Mouse (Mus musculus) limb, embryonic 11.5 days (tissue): Measurements from ENCODE around the gene Aff3. TPM values are rescaled to one million over a fixed set of nuclear protein-coding genes. Genes with fewer than 3 reads are reported as not detected.

Source experiments
- ATAC-seq: fragments of 200-750 bp; cut with Nextera tagmentation; 2 replicates; pipeline ENCODE4 v1.8.0; 2017; ENCODE audit warnings: low read depth; ENCODE audit not compliant: insufficient number of reproducible peaks, low FRiP score, low TSS enrichment
- DNase-seq: peaks from one replicate; pipeline ENCODE4 v3.0.0-alpha.2; 2015; ENCODE audit warnings: low spot score
- H3K27ac ChIP-seq: fragments of 300-500 bp; sonication (generic); replicated peaks from 2 replicates; pipeline ENCODE4 v1.5.1; 2014; ENCODE audit warnings: low read depth, mild to moderate bottlenecking, low read length
- H3K27me3 ChIP-seq: fragments of 300-500 bp; sonication (generic); 2 replicates; pipeline ENCODE4 v1.6.1; 2014; ENCODE audit warnings: mild to moderate bottlenecking, low read length, mixed read lengths; ENCODE audit not compliant: control insufficient read depth, insufficient read depth
- H3K36me3 ChIP-seq: fragments of 300-500 bp; sonication (generic); 2 replicates; pipeline ENCODE4 v1.6.1; 2014; ENCODE audit warnings: mild to moderate bottlenecking, low read length, moderate library complexity, mixed read lengths; ENCODE audit not compliant: control insufficient read depth, insufficient read depth
- H3K4me1 ChIP-seq: fragments of 300-500 bp; sonication (generic); 2 replicates; pipeline ENCODE4 v1.6.1; 2014; ENCODE audit warnings: low read length, mixed read lengths; ENCODE audit not compliant: control insufficient read depth, insufficient read depth
- H3K4me2 ChIP-seq: fragments of 300-500 bp; sonication (generic); 2 replicates; pipeline ENCODE4 v1.6.1; 2014; ENCODE audit warnings: low read depth, mild to moderate bottlenecking, moderate library complexity; ENCODE audit not compliant: severe bottlenecking
- H3K4me3 ChIP-seq: fragments of 300-500 bp; sonication (generic); 2 replicates; pipeline ENCODE4 v1.5.1; 2014; ENCODE audit warnings: low read depth, low read length
- H3K9ac ChIP-seq: fragments of 300-500 bp; sonication (generic); 2 replicates; pipeline ENCODE4 v1.6.1; 2014; ENCODE audit warnings: mild to moderate bottlenecking, low read length
- H3K9me3 ChIP-seq: fragments of 300-500 bp; sonication (generic); 2 replicates; pipeline ENCODE4 v1.6.1; 2016; ENCODE audit warnings: low read length; ENCODE audit not compliant: control insufficient read depth
- WGBS: fragments of 180-500 bp; shearing (Covaris S2); extraction: QIAGEN DNeasy Blood & Tissue Kit; methylation state at CpG from one replicate; pipeline ENCODE4 v1.1.7; 2014; 5-methylcytosine and 5-hydroxymethylcytosine counted together
- polyA plus RNA-seq: library from polyadenylated mRNA; unstranded; fragments of >200 nt; fragmentation: Nextera tagmentation; extraction: Ambion mirVana; gene quantifications from 2 replicates; pipeline ENCODE4 v1.2.1, GENCODE M21; 2014

Aff3 gene
- polyA plus RNA-seq, 1 experiment from 2014 or later, result 43.9 TPM

DNA sequence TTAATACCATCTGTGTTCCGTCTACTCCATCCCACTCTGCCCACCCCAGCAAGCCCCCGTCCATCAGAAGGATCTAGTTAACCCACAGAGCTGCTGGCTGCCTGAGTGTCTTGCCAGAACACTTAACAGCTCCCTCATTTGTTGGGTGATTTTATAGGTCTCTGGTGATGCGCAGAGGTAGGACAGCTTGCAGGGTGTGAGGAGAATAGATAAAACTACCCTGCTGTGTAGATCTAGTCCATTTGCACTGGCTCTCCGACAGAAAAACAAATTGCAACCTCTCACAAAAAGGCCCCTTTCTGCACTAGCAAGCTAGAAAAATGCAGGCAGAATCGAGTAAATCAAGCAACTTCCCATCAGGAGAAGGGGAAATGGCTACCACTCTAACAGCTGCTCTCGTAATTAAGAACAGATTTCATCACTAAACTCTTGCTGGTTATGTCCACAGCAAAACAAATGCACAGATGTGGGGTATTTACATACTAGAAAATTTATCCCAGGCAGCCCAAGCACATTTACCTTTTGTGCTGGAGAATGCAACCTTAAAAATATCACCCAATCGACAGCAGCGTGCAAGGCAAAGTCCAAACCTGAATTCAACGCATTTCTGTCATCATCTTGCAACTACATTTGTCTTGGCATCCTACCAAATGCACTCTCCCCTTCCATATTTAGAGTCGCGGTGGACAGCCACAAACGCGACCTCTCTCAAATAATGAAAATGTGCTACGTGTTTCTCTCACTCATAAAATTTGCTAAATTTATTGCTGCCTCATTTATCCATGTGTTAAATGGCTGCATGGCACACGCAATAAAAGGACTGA is 152.3 kb downstream of the Aff3 start:
- Histone ChIP-seq H3K4me3 (no peak overlapping the region), H3K4me2 (peak overlapping the region; percentile 19; the same call in 1 of the 2 replicates), H3K27ac (peak overlapping the region; percentile 84), H3K4me1 (peaks cover 59% of the 10 kb centered on the region), H3K9me3 (no peaks in the 10 kb centered on the region), H3K9ac (no peak overlapping the region), H3K36me3 (no peaks in the 10 kb centered on the region), H3K27me3 (no peaks in the 10 kb centered on the region)
- ATAC-seq (peak; percentile 82), DNase-seq (peak; percentile 70)
- 8% methylated on average over 15 of the region's 15 CpGs for WGBS

GRCm38 (mm10) chr1:38511076-38511475 is 153.7 kb downstream of the Aff3 start:
- 33% methylated on average over 5 of the region's 5 CpGs for WGBS
- ATAC-seq, result no peak
- peaks cover 56% of the 10 kb centered on the region for H3K4me1 ChIP-seq
- no peak overlapping the region for H3K4me3 ChIP-seq
- peak overlapping the region; percentile 84 for H3K27ac ChIP-seq
- H3K36me3 ChIP-seq, result no peaks in the 10 kb centered on the region
- no peak for DNase-seq
- no peaks in the 10 kb centered on the region for H3K27me3 ChIP-seq
- H3K9me3 ChIP-seq, result no peaks in the 10 kb centered on the region
- H3K4me2 ChIP-seq, result peak overlapping the region; percentile 19; the same call in 1 of the 2 replicates
- H3K9ac ChIP-seq, result no peak overlapping the region

DNA sequence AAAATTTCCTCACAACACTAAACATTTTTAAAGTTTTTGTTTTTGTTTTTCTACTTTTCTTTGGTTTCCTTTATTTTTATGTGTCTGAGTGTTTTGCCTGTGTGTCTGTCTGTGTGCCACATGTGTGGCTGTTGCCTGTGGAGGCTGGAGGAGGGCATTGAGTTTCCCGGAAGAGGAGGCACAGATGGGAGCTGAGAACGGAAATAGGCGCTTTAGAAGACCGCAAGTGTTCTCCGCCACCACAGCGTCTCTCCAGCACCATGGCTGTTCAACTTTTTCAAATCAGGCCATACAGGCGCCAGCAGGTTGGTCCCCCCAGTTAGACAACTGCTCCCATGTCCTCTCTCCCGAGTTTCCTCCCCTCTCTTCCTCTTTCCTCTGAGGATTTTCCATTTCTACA is 155.5 kb downstream of the Aff3 start:
- H3K27ac ChIP-seq, result peak overlapping the region; percentile 50; the same call in 1 of the 2 replicates
- H3K9ac ChIP-seq, result no peak overlapping the region
- no peak for ATAC-seq
- peaks cover 44% of the 10 kb centered on the region for H3K4me1 ChIP-seq
- H3K27me3 ChIP-seq, result no peaks in the 10 kb centered on the region
- H3K36me3 ChIP-seq, result no peaks in the 10 kb centered on the region
- no peak for DNase-seq
- 34% methylated on average over 8 of the region's 8 CpGs for WGBS
- H3K9me3 ChIP-seq, result no peaks in the 10 kb centered on the region
- no peak overlapping the region for H3K4me3 ChIP-seq
- H3K4me2 ChIP-seq, result no peak overlapping the region

DNA sequence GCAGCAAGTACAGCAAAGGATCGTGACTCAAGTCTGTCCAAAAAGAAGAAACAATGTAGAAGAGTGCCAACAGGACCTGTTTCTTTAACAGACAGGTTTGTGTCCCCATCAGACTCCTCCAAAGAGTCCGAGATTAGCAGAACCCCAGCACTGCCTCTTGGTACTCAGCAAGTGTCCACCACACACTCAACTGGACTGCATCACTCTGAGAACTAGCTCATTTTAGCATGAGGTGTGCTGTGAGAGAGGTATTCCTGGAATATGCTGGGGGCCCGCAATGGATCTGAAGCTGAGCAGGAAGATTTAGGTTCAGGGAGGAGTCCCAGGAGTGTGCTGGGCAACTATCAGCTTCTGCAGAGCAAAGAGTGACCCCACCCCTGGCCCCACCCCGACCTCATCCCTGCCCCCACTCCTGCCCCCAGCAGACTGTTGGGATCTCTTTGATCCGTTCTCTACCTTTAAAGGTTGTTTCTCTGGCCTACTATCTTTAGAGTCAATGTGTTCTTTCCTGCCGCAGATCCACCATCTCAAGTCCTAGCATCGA is 157.0 kb downstream of the Aff3 start:
- WGBS, result 70% methylated on average over 7 of the region's 7 CpGs
- Histone ChIP-seq H3K4me2 (no peak overlapping the region), H3K9ac (no peak overlapping the region), H3K27ac (no peak overlapping the region), H3K27me3 (no peaks in the 10 kb centered on the region), H3K36me3 (no peaks in the 10 kb centered on the region), H3K4me3 (no peak overlapping the region), H3K4me1 (peaks cover 38% of the 10 kb centered on the region), H3K9me3 (no peaks in the 10 kb centered on the region)
- DNase-seq, result no peak
- no peak for ATAC-seq

GRCm38 (mm10) chr1:38506396-38506795 is 158.4 kb downstream of the Aff3 start:
- ATAC-seq, result no peak
- no peak overlapping the region for H3K4me3 ChIP-seq
- 0 out of 2 replicates have a peak overlapping the region, but pooled peaks have one; percentile 9 for H3K9ac ChIP-seq
- 91% methylated on average over 3 of the region's 3 CpGs for whole genome bisulfite sequencing
- H3K36me3 ChIP-seq, result no peaks in the 10 kb centered on the region
- DNase-seq, result no peak
- peaks cover 31% of the 10 kb centered on the region for H3K4me1 ChIP-seq
- no peaks in the 10 kb centered on the region for H3K9me3 ChIP-seq
- no peak overlapping the region for H3K27ac ChIP-seq
- no peak overlapping the region for H3K4me2 ChIP-seq
- no peaks in the 10 kb centered on the region for H3K27me3 ChIP-seq

- WGBS, result 91% methylated on average over 13 of the region's 13 CpGs
- DNase-seq, result no peak
Measured at GRCm38 (mm10) chr1:38503431-38504089, 161.2 kb downstream of the Aff3 start.

DNA sequence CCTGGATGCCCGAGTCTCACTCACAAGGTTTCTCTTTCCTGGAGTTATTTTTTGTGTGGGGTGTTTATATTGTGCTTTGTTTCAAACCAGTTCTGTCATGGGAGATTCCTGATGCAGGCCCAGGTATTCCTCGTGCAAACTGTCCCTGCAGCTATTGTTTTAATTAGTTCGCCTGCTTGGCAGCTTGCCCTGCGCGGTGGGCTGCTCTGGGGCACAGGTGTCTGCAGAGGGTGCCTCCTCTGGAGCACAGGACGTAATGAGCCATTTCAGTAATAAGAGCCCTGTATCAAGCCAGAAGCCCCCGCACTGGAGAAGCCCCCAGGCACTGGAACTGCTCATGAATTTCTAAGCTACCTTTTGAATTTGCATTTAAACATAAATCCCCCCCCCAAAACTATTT is 162.0 kb downstream of the Aff3 start:
- Histone ChIP-seq H3K36me3 (no peaks in the 10 kb centered on the region), H3K4me2 (no peak overlapping the region), H3K9ac (no peak overlapping the region), H3K4me1 (peaks cover 12% of the 10 kb centered on the region), H3K9me3 (no peaks in the 10 kb centered on the region), H3K27ac (no peak overlapping the region), H3K4me3 (no peak overlapping the region), H3K27me3 (no peaks in the 10 kb centered on the region)
- DNase-seq, result no peak
- no peak for ATAC-seq
- WGBS, result 44% methylated on average over 7 of the region's 7 CpGs

More at GRCm38 (mm10) chr1:38503431-38504089, 161.2 kb downstream of the Aff3 start:
- no peak for ATAC-seq
- Histone ChIP-seq H3K36me3 (no peaks in the 10 kb centered on the region), H3K4me2 (no peak overlapping the region), H3K4me1 (peaks cover 14% of the 10 kb centered on the region), H3K27ac (no peak overlapping the region), H3K9ac (no peak overlapping the region), H3K9me3 (no peaks in the 10 kb centered on the region), H3K4me3 (no peak overlapping the region), H3K27me3 (no peaks in the 10 kb centered on the region)

DNA sequence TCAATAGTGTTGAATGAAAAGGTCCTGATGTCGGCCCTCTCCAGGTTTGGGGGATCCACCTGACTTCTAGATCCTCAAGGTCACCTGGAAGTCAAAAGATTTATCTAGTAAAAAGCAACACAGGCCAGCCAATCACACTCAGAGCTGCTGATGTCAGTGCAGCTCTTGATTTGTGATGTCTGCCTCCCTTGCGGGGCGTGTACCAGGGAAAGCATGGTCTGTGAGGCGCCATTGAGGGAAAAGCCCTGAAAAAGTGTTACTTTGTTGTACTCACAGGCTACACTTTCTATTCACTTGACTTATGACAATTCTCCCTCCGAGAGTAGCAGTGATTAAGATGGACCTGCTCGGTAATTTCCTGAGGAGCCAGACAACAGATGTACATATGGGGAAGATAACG is 163.5 kb downstream of the Aff3 start:
- no peak for DNase-seq
- H3K4me1 ChIP-seq, result peaks cover 12% of the 10 kb centered on the region
- 87% methylated on average over 7 of the region's 7 CpGs for WGBS
- no peak overlapping the region for H3K4me2 ChIP-seq
- ATAC-seq, result no peak
- no peaks in the 10 kb centered on the region for H3K9me3 ChIP-seq
- H3K36me3 ChIP-seq, result no peaks in the 10 kb centered on the region
- H3K27me3 ChIP-seq, result no peaks in the 10 kb centered on the region
- H3K9ac ChIP-seq, result no peak overlapping the region
- no peak overlapping the region for H3K27ac ChIP-seq
- no peak overlapping the region for H3K4me3 ChIP-seq
